Mouse (Mus musculus) adrenal gland, postnatal 14 days (tissue): ENCODE results near the gene Pdgfb. TPM values are rescaled to one million over a fixed set of nuclear protein-coding genes. Genes with fewer than 3 reads are reported as not detected.
A peak's percentile ranks its signal among the peaks of the same experiment; 100 is the strongest.

ENCODE experiments used
- DNase-seq: peaks from one replicate; pipeline ENCODE4 v3.0.0; 2021; ENCODE audit warnings: mixed read lengths
- total RNA-seq: library from RNA; stranded (reverse); gene quantifications from 2 replicates; pipeline ENCODE4 v1.2.3, GENCODE M21; 2021

The Pdgfb gene
- total RNA-seq, 1 experiment from 2014 or later = 43.0 TPM

DNA sequence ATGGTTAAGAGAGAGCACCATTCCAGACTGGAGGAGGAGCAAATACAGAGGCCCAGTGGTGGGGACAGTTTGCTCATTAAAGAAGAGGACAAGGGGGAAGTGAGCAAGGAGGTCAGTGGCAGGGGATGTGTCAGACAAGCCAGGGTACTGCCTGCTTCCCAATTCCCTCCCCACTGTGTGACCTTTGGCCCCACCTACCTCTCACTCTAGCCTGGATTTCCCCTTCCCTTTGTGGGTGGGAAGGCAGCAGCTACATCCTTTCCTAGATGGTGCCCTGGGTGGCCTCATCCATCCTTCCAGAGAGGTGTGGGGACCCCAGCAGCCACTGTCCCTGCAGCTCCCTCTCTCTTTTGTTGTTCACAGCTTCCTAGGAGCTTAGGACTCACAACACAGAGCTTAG is 20.1 kb upstream of the Pdgfb start:
- no peak for DNase-seq

DNA sequence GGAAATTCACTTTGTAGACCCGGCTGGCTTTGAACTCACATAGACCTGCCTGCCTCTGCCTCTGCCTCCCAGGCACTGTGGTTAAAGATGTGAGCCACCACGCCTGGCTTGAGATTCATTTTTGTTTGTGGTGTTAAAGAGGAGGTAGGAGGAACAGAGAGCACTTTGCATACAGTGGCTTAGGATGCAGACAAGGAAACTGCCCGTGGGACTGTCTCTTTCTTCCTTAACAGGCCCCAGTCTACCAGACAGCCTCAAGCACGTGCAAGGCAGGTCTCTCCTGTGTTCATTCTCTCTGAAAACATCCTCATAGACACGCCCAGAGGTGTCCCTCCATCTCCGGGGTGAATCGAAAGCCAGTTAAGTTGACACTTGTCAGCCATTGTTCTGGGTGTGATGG is 19.6 kb upstream of the Pdgfb start:
- no peak for DNase-seq

DNA sequence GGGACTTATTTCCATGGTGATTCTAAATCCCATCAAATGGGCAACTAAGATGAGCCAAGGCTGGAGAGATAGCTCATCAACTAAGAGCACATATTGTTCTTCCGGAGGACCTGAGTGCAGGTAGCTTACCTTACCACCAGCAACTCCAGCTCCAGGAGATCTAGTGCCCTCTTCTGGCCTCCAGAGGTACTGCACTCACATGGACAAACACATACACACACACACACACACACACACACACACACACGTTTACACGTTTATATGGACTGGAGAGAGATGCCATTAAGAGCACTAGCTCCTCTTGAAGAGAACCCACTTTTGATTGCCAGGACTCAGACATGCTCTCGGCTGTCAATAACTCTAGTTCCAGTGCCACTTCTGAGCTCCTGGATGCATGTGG is 16.4 kb upstream of the Pdgfb start:
- DNase-seq = no peak

DNA sequence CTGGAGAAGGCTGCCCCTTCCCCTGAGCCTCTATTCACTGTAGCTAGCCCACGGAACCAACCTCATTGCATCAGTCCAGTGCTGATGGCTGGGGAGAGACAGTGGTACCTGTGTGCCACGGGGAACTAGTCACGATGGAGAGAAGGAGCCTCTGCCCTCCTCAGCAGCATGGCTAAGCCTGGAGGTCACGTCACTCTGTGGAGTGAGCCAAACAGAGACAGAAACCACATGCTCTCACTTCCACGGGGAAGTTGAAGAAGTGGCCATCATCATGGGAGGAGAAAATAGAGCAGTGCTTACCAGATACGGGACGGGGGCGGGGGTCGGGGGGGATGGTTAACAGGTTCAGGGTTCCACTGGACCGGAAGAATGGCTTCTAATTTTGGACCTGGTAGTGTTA is 15.6 kb upstream of the Pdgfb start:
- no peak for DNase-seq

DNA sequence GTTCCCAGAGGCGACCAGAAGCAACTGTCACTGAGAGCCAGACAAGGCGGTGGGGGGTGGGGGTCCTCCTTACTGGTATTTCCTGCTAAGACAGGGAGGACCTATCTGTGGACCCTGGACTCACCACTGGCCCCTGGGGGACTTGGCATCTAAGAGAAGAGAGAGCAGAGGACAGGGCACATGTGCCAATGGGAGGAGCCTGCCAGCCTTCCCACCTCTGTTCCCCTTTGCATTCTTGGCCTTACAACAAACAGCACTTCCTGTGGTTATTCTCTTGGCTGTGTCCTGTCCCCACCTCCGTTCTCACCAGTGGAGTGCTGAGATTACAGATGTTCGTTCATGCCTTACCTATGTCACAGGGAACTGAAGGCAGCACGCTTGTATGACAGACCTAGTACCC is 14.1 kb upstream of the Pdgfb start:
- DNase-seq = no peak

DNA sequence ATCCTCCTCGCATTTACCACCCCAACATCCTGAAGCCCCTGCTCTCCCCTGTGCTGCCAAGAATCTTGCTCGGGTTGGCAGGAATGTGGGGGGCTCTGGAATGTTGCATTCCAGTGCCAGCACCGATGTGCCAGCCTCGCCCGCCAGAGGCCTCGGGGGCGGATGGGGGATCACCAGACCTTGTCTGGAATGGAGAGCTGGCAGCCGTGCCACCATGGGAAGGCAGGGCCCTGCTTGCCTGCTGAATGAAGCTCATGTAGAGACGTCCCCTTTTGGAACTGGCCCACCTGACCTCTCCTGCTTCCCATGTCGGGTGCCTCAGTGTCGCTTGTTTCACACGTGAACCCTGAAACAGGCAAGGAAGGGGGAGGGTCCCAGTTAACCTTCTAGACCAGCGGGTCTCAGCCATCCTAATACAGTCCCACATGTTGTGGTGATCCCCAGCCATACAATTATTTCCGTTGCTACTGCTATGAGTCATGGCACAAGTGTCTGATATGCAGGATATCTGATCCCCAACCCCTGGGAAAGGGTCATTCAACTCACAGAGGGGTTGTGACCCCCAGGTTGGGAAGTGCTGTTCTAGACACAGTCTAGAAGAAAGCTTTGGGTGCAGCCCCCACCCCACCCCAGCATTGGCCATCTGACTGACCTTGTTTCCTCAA is 12.0 kb upstream of the Pdgfb start:
- DNase-seq = no peak

DNA sequence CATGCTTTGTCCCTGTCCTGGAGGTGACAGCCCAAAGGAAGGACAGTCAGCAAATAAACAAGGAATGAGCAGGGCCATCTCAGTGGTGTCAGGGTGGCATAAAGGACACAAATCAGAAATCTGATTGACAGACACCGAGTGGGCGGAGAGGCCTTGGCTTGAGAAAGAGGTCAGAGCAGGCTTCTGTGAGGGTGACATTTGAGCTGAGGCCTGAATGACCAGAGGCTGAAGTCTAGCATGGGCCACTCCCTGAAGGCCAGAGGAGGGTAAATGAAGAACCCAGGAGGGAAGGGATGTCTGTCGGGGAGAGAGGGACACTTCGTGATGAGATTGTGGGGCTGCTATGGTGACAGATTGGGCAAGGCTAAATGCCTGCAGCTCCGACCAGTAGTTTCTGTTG is 11.3 kb upstream of the Pdgfb start:
- peak; percentile 40 for DNase-seq

DNA sequence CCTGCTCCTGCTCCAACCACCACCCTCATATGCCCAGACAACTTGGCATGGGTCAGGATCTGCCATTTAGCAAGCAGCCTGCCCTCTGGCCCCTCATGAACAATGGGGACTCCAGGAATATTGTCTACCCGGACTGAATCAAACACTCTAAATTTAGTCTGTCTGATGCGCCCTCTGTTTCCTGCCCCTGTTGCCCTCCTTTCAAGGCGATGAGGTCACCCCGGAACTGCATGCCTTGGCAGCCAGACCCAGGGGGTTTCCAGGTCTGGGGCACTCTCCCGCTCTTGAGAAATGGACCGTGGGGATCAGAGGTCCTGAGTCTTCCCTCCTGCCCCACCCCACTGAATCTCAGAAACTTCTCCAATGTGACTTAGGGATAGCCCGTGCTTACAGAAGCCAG is 10.8 kb upstream of the Pdgfb start:
- DNase-seq = peak; percentile 59

DNA sequence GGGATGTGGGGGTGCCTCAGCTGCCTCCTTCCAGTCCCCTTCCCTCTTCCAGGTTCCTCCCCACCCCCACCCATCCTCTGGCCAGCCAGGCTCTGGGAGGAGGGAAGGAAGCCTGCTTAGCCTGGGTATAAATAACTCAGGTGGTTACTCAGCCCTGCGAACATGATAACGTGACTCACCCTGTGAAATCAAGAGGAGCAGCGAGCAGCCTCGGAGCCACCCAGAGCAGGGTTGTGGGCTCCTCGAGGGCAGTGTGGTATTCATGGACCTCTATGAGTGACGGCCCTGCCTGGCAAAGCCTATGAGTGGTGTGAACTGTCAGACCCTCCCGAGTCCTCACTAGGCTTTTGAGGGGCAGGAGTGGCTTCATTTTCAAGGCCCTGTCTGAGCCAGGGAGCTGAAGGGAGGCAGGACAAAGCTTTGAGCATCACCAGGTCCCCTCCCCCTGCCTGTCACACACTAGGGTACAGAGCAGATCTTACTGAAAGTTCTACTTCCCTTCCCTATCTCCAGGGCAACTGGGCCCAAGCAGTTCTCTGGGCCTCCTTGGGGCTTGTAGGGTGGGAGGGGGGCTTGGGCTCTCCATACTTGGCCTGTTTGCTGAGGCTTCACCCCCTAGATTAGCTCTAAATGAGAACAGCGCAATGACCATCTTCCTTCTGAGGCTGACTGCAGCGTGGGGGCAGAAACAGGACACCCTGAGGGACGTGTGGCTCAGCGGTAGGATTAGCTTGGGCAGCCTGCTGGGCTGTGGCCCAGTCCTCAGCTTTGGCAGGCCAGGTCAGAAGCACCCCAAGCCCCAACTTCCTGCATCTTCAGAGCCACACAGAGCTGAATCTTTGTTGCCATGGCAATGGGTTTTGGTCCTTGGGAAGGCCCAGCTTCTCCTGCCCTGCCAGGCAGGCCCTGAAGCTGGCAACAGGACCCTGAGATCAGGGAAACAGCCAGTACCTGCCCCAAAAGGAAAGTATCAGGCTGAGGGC is 9.8 kb upstream of the Pdgfb start:
- DNase-seq = peak; percentile 72

DNA sequence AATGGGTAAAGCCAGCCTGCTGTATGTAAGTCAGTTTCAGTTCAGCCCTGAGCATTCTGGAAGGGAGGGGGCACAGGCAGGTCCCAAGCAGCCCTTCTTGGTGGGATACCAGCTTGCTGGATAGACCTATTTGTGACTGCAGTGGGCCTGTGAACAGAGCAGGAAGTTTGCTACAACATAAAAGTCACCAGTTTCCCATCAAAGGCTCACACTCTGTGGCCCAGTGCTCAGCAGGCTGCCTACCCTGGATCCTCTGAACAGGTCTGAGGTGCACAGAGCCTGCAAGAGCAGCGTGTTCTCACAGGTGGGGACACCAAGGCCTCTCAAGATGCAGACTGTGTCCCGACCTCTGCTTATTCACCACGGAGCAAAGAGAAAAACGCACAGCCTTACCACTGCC is 5.7 kb upstream of the Pdgfb start:
- no peak for DNase-seq

DNA sequence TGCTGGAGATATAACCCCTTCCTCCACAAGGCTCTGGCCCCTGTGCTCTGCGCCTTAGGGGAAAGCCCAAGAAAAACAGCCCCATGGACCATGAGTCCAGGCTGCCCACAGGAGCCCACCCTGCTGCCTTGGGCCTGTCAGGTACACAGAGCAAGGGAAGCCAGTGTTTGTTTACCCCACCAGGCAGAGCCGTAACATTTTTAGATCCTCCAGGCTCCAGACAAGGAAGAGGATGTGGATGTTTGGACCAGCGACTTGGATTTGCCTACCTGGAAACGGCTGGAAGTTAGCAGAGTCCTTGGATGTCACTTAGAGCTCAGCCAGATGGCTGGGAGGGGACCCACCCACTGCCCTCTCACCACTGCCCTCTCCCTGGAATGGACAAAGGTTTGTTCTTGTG is 4.8 kb upstream of the Pdgfb start:
- no peak for DNase-seq

DNA sequence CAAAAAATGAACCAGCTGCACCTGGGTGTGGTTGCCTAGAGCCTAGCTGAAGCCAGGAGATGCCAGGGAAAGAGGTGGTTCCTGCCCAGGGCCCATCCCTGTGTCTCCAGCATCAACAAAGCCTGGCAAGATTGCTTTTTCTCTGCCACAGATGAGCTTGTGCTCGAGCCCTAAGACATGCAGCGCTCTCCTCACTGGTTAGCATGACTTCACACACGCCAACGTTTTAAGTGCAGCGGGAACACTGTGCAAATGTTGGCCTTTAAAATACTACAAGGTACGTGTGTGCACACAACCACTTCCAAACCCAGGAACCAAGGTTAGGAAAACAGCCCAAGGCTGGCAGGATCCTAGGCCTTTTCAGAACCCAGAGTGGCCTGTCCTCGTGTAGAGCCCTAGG is 4.4 kb upstream of the Pdgfb start:
- no peak for DNase-seq

DNA sequence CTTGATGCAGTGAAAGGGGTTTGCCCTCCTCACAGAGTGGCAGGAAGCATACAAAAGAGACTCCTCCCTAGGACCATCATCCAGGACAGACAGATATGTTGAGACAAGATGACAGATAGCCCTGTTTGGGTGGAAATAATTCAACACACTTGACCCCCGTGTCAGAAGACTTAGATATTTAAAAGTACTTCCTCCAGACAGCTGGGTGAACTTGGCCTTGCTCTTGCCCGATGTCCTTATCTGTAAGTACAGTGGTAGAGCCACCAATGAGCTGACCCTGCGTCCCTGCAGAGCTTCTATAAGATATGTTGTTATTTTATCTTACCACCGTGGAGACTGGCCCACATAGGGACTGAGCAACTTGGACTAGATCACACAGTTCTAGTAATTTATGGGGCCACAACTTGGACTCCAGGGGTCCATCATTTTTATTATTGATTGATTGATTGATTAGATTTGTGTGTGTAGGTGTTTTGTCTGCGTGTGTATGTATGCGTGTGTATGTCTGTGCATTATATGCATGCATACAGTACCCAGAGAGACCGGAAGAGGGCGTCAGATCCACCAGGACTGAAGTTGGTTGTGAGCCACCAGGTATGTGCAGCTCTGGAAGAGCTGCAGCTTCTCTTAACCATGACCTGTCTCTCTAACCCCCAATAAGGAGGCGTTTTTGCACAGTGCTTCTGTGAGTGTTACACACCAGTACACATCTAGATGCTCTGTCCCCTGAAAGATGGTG is 2.0 kb upstream of the Pdgfb start:
- no peak for DNase-seq

DNA sequence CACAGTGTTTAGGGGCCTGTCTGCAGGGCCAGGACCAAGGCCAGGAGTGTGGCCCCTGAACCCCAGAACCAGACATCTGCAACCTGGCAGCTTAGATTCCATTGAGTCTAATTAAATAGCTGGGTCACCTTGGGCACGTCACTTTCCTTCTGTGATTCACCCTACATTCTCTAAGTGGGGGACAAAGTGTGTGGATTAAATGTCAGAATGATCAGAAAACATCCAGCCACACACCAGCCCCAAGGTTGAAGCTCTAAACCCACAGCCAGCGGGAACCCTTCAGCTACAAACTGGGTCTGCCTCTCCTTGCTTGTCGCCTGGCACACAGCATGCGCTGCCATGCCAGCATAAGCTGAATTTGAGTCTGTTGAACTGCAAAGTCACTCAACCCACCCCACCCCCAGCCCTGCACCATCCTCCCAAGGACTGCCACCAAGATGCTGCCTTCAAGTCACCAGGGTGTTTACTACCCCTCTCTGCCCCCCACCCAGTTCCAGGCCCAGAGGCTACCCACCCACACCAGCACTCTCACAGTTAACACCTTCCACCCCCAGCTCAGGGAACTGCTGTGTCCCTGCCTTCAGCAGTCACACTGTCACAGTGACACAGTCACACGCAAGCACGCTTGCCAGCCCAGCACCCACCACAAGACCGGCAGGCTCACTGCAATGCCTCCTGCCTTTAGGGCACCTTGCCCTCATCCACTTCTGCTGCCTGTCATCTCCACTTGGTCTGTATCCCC is 605 bp upstream of the Pdgfb start:
- DNase-seq = peak; percentile 54

DNA sequence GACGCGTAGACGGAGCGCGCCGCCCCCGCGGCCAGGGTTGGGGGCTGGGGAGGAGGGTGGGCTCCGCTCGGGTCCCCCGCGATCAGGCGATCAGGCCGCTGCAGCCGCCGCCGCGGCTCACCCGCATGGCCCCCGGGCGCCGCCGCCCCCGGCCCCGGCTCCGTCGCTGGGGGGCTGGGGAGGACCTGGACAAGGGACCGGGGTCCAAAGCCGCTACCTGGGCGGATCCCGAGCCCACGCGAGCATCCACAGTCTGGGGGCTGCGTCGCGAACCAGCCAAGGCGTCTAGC is 801 bp downstream of the Pdgfb start:
- no peak for DNase-seq

DNA sequence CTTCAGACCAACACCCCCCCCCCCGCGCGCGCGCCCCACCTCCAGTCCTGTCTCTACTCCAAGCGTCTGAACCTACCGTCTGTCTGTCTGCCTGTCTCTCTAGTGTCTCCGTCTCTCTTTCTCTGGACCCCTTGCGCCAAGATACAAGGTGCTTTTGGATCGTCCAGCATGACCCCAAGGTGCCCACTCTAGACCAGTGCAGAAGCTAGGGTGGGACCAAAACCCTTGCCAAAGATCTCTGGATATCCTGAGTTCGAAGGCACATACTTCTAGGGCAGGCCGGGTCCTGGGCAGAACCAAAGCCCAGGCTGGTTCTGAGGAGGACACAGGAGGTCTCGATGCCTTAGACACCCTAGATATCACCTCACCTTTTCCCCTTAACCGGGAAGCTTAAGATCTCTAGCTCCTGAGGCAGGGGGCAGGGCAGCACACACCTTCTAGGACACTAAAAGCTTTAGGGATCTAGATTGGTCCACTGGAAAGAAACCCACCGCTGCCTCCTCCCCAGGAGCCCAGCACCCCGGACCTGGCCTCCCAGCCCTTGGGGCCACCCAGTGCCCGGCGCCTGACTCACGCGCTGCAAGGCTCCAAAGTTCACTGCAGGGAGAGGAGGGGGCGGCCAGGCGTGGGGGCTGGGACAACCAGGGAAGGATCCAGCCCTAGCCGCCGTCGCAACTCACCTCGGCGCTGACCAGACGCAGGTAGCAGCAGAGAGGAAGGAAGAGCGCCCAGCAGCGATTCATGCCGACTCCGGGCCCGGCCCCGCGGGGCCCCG is 1.3 kb downstream of the Pdgfb start:
- peak; percentile 70 for DNase-seq

DNA sequence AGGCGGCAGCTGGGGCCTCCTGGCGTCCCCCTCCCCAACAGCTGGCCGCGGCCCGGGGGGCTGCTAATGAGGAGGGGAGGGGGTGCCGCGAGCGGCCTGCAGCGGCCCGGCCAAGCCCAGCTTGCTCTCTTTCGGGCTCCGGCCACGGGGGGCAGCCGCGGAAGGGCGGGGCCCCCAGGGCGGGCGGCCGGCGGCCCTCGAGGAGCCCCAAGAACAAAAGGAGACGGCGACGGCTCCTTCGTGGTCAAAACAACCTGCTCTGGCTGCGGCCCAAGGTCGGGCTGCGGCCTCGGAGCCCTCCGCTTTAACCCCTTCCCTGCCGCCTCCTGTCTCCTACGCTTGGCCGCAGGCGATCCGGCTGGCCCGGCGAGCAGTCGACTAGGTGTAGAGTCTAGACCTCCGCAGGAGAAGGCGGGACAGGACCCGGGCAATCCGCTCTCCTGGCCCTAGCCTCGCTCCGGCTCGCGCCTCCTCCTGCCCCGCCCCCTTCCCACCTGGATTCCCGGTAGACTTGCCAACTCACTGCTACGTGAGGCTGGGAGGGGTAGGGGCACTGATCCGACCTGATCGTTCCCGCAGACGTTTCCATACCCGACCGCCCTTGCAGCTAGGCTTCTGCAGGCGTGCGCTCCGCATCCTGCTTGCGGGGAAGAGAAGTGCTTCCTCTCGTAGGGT is 2.1 kb downstream of the Pdgfb start:
- peak; percentile 70 for DNase-seq

DNA sequence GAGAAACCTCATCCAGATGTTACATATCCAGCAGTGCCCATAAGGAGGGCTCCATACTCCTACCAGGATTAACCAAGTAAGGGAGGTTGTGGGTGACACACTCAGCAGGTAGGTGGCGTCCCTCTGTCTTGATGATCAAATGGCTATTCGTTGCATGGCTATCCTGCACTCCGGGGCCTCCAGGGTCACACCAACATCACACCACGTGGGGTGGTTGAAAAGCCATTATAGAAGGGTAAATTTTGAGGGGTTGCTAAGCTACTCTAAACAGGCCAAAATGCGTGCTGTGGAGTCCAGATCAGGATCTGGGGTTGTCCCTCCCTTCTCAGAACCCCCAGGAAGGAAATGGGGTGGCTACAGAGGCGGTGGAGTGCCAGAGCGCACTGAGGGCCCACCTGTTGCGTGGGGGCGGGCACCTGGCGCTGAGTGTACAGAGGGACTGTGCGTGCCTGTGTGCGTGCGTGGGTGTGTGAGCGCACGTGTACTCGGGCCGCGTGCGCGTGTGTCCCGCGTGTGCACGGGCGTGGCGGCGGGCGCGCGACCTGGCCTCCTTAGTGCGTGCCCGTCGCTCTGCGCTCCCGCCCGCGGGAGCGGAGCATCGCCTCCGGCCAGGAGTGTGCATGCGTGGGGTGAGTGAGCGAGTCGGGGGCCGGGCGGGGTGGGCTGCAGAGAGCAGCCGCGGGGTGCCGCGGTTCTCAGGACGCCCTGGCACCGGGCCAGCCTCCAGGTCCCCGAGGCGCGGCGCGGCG is 2.8 kb downstream of the Pdgfb start:
- peak; percentile 74 for DNase-seq

DNA sequence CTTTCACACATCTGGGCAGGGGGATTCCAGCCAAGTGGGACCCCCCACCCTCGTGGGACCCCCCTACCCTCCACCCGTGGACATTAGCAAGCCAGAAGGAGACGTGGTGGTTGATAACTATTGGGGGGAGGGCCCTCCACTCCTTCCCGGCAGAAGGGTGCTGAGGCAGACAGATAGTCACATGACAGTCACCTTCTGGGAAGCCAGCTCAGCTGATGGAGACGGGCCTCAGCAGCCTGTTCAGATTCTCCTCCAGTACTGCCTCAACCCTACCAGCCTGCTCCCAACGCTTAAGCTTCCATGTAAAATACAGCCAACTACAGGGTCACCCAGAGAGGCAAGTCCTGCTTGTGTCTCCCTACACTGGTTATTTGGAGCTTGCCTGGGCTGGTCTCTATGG is 3.6 kb downstream of the Pdgfb start:
- no peak for DNase-seq

DNA sequence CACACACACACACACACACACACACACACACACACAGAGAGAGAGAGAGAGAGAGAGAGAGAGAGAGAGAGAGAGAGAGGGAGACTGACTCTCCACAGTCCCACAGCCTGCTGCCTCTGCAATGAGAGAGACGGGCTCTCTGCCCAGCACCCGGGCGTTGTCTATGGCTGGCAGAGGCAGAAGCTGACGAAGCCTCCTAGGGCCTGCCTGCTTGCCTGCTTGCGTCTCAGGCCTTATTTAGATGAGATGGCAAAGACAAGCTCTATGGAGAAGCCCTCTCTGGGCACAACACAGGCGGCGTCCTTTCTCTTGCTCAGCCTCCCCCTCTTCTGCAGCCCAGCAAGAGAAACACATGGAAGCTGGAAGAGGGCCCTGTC is 4.6 kb downstream of the Pdgfb start:
- no peak for DNase-seq
